ENCODE assay signal across 9 mouse cellular contexts in the genomic region with DNA sequence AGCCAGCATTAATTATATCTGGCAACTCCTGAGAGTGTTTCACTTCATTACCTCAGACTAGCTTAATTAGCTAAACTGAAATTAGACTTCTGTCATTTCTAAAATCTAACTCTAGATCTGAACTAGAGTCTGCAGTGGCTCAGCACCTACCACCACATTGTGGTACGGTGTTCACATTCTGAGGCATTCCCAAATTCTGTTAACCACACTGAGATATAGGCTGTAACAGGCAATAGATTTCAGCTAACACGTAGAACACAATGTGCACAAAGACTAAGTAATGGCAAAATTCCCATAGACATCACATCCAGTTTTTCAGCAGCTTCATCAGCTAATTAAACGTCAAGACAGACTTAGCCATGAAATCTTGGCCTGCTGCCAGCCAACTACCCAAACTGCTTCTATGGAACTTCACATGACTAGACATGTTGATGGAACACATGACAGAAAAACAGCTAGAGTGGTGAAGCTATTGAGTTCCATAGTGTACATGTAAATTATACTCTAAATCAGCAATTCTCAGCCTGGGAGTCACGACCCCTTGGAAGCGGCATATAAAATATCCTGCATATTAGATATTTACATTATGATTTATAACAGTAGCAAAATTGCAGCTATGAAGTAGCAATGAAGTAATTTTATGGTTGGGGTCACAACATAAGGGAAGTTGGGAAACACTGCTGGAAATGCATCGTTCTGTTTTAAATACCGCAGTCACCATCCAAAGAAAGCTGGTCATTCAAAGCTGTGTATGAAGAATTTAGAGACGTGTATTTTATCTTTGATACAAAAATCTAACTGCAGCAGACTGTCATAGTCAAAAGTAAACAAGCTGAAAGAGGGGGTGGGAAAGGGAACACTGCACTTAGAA.
DNase-seq lines count a peak whose midpoint lies in the region; ATAC-seq lines count a peak whose summit lies in the region.
"Had no signal": no experiment of that assay in that cellular context is flagged by ENCODE, and none has a peak within 500 bp of the region (broad histone marks: within the 10 kb centered on the region; RNA-seq: fewer than 3 reads in every experiment).

No protein-coding gene starts in this region.

- intact Hi-C loops in left cerebral cortex, postnatal 10 days (cut with DNase I): loop anchor here (2.0 kb wide), 1 partner anchor 72 kb away; a partner anchor contains a TSS
- intact Hi-C loops in left cerebral cortex, postnatal 36 days (cut with DNase I): no loop called here

- peak; percentile 20 for DNase-seq in cerebellum, adult 8-10 months
- no peak for DNase-seq in cerebellum, adult 9-11 months
- DNase-seq in left cerebral cortex, postnatal 10 days (ENCODE audit: extremely low spot score in 1 of 2, low spot score in 2 of 2): peak; percentile 19 to 35
- DNase-seq in left cerebral cortex, postnatal 36 days (ENCODE audit: low spot score in 2 of 2): no peak
- DNase-seq in urinary bladder, postnatal 25 days (ENCODE audit: low spot score): peak; percentile 49
- no peak for DNase-seq in urinary bladder, adult 2 months (ENCODE audit: low spot score)
- DNase-seq: right cerebral cortex, adult 18-20 months had no signal

- ATAC-seq in activated CD4-positive, CD25-positive, alpha-beta regulatory T cell, adult 4 months: no peak
- ATAC-seq in megakaryocyte progenitor cell, adult 5-6 weeks (replicated peaks; ENCODE audit: poor library complexity): no peak

Comparison
In these comparisons a context has a peak if more than half of its experiments do, and no peak if none do; other contexts are left out.
1. DNase-seq: peak in cerebellum, adult 8-10 months (single experiment), left cerebral cortex, postnatal 10 days (2 of 2) and urinary bladder, postnatal 25 days (single experiment); none in cerebellum, adult 9-11 months (single experiment), left cerebral cortex, postnatal 36 days (0 of 2) and urinary bladder, adult 2 months (single experiment).